Mouse (Mus musculus) cerebellum, adult 2 months (tissue): ENCODE measurements around the gene Flad1.

Experiments used
- CTCF ChIP-seq: fragments of 200-500 bp; IDR thresholded peaks from 2 replicates; pipeline ENCODE4 v1.5.1; 2011; ENCODE audit warnings: low read depth, mild to moderate bottlenecking, control low read depth, low read length, moderate library complexity, borderline replicate concordance; ENCODE audit not compliant: insufficient read depth
- POLR2A ChIP-seq: fragments of 200-500 bp; IDR thresholded peaks from 2 replicates; pipeline ENCODE4 v1.6.1; 2011; ENCODE audit warnings: low read length, control low read depth, borderline replicate concordance; ENCODE audit not compliant: insufficient read depth

DNA sequence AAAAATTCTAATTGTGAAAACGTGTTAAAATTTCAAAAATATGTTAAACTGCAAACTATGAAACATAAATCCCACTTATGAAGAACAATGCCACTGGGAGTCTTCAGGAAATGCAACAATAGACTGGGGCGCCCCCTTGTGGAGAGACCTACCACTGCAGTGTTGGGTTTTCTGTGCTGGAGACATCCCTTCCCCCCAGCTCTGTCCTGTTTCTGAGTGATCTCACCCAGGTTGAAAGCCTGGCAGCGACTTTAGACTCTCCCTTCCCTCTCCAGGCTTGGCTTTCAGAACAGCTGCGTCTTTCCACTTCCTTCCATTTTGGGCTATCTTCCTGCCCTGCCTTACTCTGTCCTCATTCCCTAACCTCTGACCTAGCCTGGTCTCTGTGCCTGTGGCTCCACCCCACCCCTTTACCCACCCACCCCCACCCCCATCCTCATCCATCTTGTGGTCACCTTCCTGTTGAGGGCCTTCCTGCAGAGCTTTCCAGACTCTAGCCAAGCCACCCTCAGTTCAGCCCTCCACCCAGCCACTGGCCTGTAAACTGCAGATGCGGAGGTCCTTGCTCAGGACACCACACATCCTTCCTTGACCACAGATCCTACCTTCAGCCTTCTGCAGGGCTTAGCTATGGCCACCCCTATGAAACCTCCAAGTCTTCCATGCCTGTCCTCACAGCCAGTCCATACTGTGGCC lies 56.7 kb downstream of the Flad1 start:
- TF ChIP-seq CTCF (peak; percentile 88), POLR2A (no peak)
